Mouse (Mus musculus) hindbrain, embryonic 14.5 days (tissue): ENCODE measurements around the gene Dph1. TPM values are rescaled to one million over a fixed set of nuclear protein-coding genes. Genes with fewer than 3 reads are reported as not detected.
A peak's percentile ranks its signal among the peaks of the same experiment; 100 is the strongest.

ENCODE experiments used
- ATAC-seq: fragments of 200-750 bp; cut with Nextera tagmentation; 2 replicates; pipeline ENCODE4 v1.8.0; 2017; ENCODE audit warnings: moderate number of reproducible peaks, mild to moderate bottlenecking, moderate TSS enrichment, moderate library complexity; ENCODE audit not compliant: low FRiP score
- DNase-seq: peaks from one replicate; pipeline ENCODE4 v3.0.0-alpha.2; 2015; ENCODE audit warnings: low spot score
- H3K27ac ChIP-seq: fragments of 300-500 bp; sonication (generic); 2 replicates; pipeline ENCODE4 v1.5.1; 2014; ENCODE audit warnings: mild to moderate bottlenecking, moderate library complexity
- H3K27me3 ChIP-seq: fragments of 300-500 bp; sonication (generic); 2 replicates; pipeline ENCODE4 v1.6.1; 2014; ENCODE audit warnings: mild to moderate bottlenecking, low read length, mixed read lengths; ENCODE audit not compliant: control insufficient read depth, insufficient read depth
- H3K36me3 ChIP-seq: fragments of 300-500 bp; sonication (generic); replicated peaks from 2 replicates; pipeline ENCODE4 v1.6.1; 2014; ENCODE audit not compliant: control insufficient read depth, insufficient read depth
- H3K4me1 ChIP-seq: fragments of 300-500 bp; sonication (generic); replicated peaks from 2 replicates; pipeline ENCODE4 v1.6.1; 2014; ENCODE audit warnings: antibody characterized with exemption, low read length, mixed read lengths; ENCODE audit not compliant: control insufficient read depth, insufficient read depth
- H3K4me2 ChIP-seq: fragments of 300-500 bp; sonication (generic); replicated peaks from 2 replicates; pipeline ENCODE4 v1.6.1; 2014; ENCODE audit warnings: mild to moderate bottlenecking, moderate library complexity
- H3K4me3 ChIP-seq: fragments of 300-500 bp; sonication (generic); replicated peaks from 2 replicates; pipeline ENCODE4 v1.5.1; 2014; ENCODE audit warnings: mild to moderate bottlenecking, low read length
- H3K9ac ChIP-seq: fragments of 300-500 bp; sonication (generic); 2 replicates; pipeline ENCODE4 v1.6.1; 2014
- H3K9me3 ChIP-seq: fragments of 300-500 bp; sonication (generic); 2 replicates; pipeline ENCODE4 v1.6.1; 2016; ENCODE audit warnings: low read length; ENCODE audit not compliant: control insufficient read depth
- WGBS: fragments of 180-500 bp; shearing (Covaris S2); extraction: QIAGEN DNeasy Blood & Tissue Kit; methylation state at CpG from one replicate; pipeline ENCODE4 v1.1.7; 2014; 5-methylcytosine and 5-hydroxymethylcytosine counted together
- polyA plus RNA-seq: library from polyadenylated mRNA; unstranded; fragments of >200 nt; fragmentation: Nextera tagmentation; extraction: Ambion mirVana; gene quantifications from 2 replicates; pipeline ENCODE4 v1.2.1, GENCODE M21; 2014

Gene Dph1
- polyA plus RNA-seq, 1 experiment from 2014 or later = 13.6 TPM

- peak; percentile 62 for DNase-seq
- H3K36me3 ChIP-seq = no peaks in the 10 kb centered on the region
- H3K9me3 ChIP-seq = no peaks in the 10 kb centered on the region
- H3K27me3 ChIP-seq = peaks cover 56% of the 10 kb centered on the region
- no peak; the same call in 1 of the 2 replicates for ATAC-seq
- H3K4me1 ChIP-seq = peaks cover 28% of the 10 kb centered on the region
- H3K4me3 ChIP-seq = peak overlapping the region; percentile 62
- H3K4me2 ChIP-seq = peak overlapping the region; percentile 68
- under 1% methylated on average over 39 of the region's 39 CpGs for WGBS
- peak overlapping the region; percentile 65 for H3K9ac ChIP-seq
- H3K27ac ChIP-seq = no peak overlapping the region
These were observed 3.9 kb upstream of the Dph1 start for GRCm38 (mm10) chr11:75194850-75195461.

- Histone ChIP-seq H3K4me3 (peak overlapping the region; percentile 62), H3K36me3 (no peaks in the 10 kb centered on the region), H3K9me3 (no peaks in the 10 kb centered on the region), H3K4me2 (peak overlapping the region; percentile 68), H3K9ac (peak overlapping the region; percentile 65), H3K4me1 (peaks cover 35% of the 10 kb centered on the region), H3K27me3 (peaks cover 56% of the 10 kb centered on the region), H3K27ac (peak overlapping the region; percentile 5; the same call in 1 of the 2 replicates)
- DNase-seq = no peak
- no peak for ATAC-seq
- WGBS = under 1% methylated on average over 52 of the region's 52 CpGs
These were observed 3.2 kb upstream of the Dph1 start for GRCm38 (mm10) chr11:75194121-75194849.

DNA sequence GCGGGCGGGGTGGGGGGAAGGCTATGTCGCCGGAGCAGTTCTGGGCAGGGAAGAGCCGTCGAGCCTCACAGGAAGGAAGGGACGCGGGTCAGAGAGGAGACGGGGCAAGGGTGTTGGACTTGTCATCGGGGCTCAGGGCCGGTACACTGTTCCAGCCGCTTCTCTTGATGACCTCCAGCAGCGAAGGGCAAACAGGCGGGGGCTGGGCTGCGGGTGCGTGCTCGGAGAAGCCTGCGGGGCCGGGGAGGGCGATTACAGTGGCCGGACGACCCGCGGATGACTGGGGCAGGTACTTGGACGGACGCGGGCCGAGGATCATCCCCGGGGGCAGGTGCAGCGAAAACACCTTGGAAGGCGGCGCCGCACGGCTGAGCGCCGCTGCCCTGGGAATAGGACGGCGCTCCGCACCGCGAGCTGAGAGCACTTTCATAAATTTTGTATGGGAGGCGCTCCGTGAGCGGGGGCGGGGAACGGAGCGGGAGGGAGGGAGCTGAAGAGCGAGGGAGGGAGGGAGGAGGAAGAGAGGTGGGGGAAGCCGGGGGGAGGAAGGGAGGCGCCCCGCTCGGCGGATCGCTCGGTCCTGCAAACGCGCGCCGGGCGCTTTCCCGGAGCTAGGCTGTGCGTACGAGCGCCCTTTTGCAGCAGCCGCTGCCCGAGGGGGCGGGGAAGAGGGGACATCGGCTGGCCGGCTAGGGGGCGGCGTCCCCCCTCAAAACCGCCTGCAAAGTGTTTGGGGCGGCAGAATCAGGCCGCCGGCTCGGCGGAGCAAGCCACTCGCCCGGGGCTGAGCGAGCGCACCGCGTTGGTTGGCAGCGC, 2.4 kb upstream of the Dph1 start, which contains the start of gene Rtn4rl1:
Gene Rtn4rl1, plus strand, starts transcription at position 528 of the 816 bp plus-strand sequence.
- Histone ChIP-seq H3K9ac (peak within 1 kb of the TSS; percentile 65), H3K9me3 (no peaks in the 10 kb centered on the region), H3K4me1 (peaks cover 36% of the 10 kb centered on the region), H3K4me3 (peak within 1 kb of the TSS; percentile 62), H3K36me3 (no peaks in the 10 kb centered on the region), H3K4me2 (peak within 1 kb of the TSS; percentile 68), H3K27ac (peak within 1 kb of the TSS; percentile 26), H3K27me3 (peaks cover 56% of the 10 kb centered on the region)
- ATAC-seq = 0 out of 2 replicates have a peak, but pooled peaks have one; percentile 7
- WGBS = under 1% methylated on average over 78 of the region's 84 CpGs
- no peak for DNase-seq

DNA sequence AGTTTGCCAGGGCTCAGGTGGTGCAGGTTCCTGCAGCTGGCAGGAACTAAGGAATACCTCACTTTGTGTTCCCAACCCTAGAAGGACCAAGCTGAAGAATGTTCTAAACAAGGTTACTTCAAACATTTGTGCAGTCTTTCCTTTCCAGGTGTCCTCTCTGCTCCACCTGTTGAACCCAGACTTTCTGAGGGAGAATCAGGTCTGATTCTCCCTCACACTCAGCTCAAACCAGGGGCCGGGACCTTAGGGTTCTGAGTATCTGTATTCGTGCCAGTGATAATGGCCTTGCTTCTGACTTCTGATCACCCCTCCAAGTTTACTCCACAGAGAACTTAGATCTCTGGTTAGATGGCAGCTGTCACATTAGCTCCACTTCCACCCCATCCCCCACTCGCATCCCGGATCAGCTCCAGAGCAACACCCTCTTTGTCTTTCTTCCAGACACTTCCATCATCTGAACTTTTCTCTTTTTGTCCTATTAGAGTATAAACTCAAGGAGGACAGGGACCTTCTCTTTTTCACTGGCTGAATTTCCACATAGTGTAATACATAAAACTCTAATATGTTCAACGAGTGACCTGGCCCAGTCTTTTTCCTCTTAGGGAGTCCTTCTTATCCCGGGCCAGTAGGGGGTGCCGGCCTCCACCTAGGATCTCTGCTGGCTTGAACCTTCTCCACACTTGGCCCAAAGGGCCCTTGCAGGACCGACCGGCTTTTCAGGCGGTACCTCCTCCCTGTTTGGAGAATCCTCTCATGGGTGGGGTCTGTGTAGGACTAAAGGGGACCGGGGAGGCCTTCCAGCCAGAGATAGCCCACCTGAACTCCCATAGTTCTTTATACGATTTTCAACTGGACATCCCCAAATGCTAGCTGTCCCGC, 1.5 kb upstream of the Dph1 start:
- DNase-seq = peak; percentile 70
- no peaks in the 10 kb centered on the region for H3K9me3 ChIP-seq
- 0 out of 2 replicates have a peak, but pooled peaks have one; percentile 22 for ATAC-seq
- peak overlapping the region; percentile 68 for H3K4me2 ChIP-seq
- H3K27me3 ChIP-seq = peaks cover 56% of the 10 kb centered on the region
- peak overlapping the region; percentile 62; the same call in 1 of the 2 replicates for H3K4me3 ChIP-seq
- WGBS = 25% methylated on average over 13 of the region's 13 CpGs
- no peaks in the 10 kb centered on the region for H3K36me3 ChIP-seq
- peaks cover 36% of the 10 kb centered on the region for H3K4me1 ChIP-seq
- no peak overlapping the region for H3K27ac ChIP-seq
- H3K9ac ChIP-seq = peak overlapping the region; percentile 65; the same call in 1 of the 2 replicates

DNA sequence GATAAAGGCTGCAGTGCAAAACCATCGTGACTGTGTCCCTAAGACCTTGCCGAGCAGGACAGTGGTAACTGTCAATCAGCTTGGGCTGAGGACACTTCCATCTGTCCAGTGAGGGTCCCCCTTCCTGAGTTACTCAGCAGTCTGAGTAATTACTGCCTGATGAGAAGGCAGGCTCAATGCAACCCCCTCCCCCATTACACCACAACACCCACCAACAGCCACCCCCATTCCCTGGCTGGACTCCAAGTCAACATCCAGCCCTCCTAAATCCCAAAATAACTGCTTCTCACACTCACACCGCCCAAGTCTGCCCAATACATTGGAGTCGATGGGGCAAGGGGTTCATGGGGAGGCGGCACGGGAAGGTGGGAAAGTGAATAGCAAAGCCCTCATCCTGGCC, 800 bp upstream of the Dph1 start:
- WGBS = 65% methylated on average over 6 of the region's 6 CpGs
- H3K36me3 ChIP-seq = no peaks in the 10 kb centered on the region
- ATAC-seq = no peak
- no peak overlapping the region for H3K9ac ChIP-seq
- peaks cover 51% of the 10 kb centered on the region for H3K27me3 ChIP-seq
- H3K4me3 ChIP-seq = no peak overlapping the region
- H3K4me2 ChIP-seq = no peak overlapping the region
- peaks cover 36% of the 10 kb centered on the region for H3K4me1 ChIP-seq
- no peaks in the 10 kb centered on the region for H3K9me3 ChIP-seq
- DNase-seq = no peak
- no peak overlapping the region for H3K27ac ChIP-seq

DNA sequence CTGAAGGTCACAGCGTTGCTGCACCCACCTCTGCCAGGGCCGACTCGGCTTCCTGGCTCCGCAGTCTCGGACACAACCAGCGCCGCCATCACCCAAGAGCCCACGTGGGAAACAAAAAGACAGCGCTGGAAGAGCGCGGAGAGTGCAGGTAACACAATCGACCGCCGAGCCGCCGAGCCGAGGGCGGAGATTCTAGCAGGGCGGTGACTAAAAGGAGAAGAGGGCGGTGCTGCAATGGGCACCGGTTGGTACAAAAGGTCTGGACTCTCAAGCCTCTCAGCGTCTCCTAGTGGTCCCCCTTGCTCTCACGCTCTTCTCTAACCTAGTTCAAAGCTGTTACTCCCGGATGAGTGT, 693 bp downstream of the Dph1 start:
- peaks cover 36% of the 10 kb centered on the region for H3K27me3 ChIP-seq
- H3K36me3 ChIP-seq = no peaks in the 10 kb centered on the region
- peak; percentile 72 for ATAC-seq
- peak overlapping the region; percentile 85 for H3K4me2 ChIP-seq
- peak; percentile 87 for DNase-seq
- under 1% methylated on average over 24 of the region's 24 CpGs for WGBS
- H3K4me3 ChIP-seq = peak overlapping the region; percentile 73
- no peaks in the 10 kb centered on the region for H3K9me3 ChIP-seq
- peak overlapping the region; percentile 62 for H3K9ac ChIP-seq
- peaks cover 30% of the 10 kb centered on the region for H3K4me1 ChIP-seq
- H3K27ac ChIP-seq = 0 out of 2 replicates have a peak overlapping the region, but pooled peaks have one; percentile 34

- H3K36me3 ChIP-seq = no peaks in the 10 kb centered on the region
- no peaks in the 10 kb centered on the region for H3K9me3 ChIP-seq
- H3K9ac ChIP-seq = peak overlapping the region; percentile 62
- H3K27me3 ChIP-seq = peaks cover 31% of the 10 kb centered on the region
- H3K4me2 ChIP-seq = peak overlapping the region; percentile 85
- under 1% methylated on average over 22 of the region's 22 CpGs for WGBS
- ATAC-seq = peak; percentile 10; the same call in 1 of the 2 replicates
- peak overlapping the region; percentile 73 for H3K4me3 ChIP-seq
- no peak for DNase-seq
- peaks cover 32% of the 10 kb centered on the region for H3K4me1 ChIP-seq
- H3K27ac ChIP-seq = no peak overlapping the region
These were observed 1.2 kb downstream of the Dph1 start for GRCm38 (mm10) chr11:75189713-75190370.

GRCm38 (mm10) chr11:75184986-75185385, 6.1 kb downstream of the Dph1 start:
- H3K27ac ChIP-seq = peak overlapping the region; percentile 43
- no peak overlapping the region for H3K4me3 ChIP-seq
- DNase-seq (no peak), ATAC-seq (no peak)
- no peaks in the 10 kb centered on the region for H3K9me3 ChIP-seq
- peak overlapping the region; percentile 20; the same call in 1 of the 2 replicates for H3K9ac ChIP-seq
- no peak overlapping the region for H3K4me2 ChIP-seq
- H3K27me3 ChIP-seq = no peaks in the 10 kb centered on the region
- H3K36me3 ChIP-seq = peaks cover 23% of the 10 kb centered on the region; the same call in 1 of the 2 replicates
- H3K4me1 ChIP-seq = peaks cover 21% of the 10 kb centered on the region
- WGBS = 47% methylated on average over 1 of the region's 2 CpGs
